In the genomic region with DNA sequence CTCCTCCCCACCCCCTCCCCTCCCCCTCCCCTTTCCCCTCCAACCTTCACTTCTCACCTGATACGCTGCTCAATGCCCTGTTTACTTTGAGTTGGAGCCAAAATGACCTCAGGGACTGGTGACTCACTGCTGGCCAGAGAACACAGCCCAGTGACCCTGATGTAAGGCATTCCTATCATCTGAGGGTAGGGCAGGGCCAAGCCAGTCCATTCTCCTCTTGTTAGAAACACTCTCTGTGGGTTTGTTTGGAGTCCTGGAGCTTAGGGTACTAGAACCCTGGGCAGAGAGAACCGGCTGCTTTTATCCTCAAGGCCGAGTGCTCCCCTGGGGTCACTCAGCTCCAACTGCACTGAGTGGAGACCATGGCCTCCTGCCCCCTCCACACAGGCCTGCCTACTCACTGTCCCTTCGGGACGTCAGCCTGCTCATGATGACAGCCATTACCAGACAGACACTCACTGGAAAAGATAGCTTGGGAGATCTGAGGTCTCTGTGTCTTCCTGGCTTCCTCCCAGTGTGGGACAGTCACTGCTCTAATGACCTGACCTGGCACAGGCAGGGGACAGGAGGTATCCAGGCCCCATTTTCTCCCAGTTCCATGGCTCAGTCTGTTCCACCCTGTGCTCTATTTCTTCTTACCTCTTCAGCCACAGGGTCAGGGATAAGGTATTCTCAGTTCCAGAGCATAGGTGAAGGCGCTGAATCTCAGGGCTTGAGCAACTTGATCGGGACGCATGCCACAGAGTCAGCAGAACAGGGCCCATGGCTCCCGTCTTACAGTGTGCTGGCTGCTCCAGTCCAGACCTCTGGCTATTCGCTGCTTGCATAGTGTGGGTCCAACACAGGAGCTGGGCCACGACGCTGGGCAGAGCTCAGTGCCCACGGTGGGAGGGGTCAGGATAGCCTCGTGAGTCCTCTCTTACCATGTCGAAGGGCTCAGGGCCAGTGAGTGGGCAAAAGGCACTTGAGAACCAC, we compare ENCODE assay signal across 9 mouse cellular contexts.
DNase-seq lines count a peak whose midpoint lies in the region; ATAC-seq lines count a peak whose summit lies in the region.
"Had no signal": no experiment of that assay in that cellular context is flagged by ENCODE, and none has a peak within 500 bp of the region (broad histone marks: within the 10 kb centered on the region; RNA-seq: fewer than 3 reads in every experiment).

No protein-coding gene starts in this region.

- H3K9me3 ChIP-seq in lung, embryonic 16.5 days (ENCODE audit: control insufficient read depth, low read length), result no peaks in the 10 kb centered on the region
- H3K9me3 ChIP-seq: midbrain, embryonic 12.5 days had no signal

- DNase-seq in ovary, postnatal 36 days (ENCODE audit: low spot score), result peak; percentile 29
- no peak for DNase-seq in ovary, postnatal 14 days (ENCODE audit: low spot score)
- peak; percentile 46 for DNase-seq in gonadal fat pad, adult 2 months (ENCODE audit: low read depth)
- DNase-seq in kidney, adult 9 months, result peak; percentile 63
- DNase-seq in left cerebral cortex, adult 18-20 months (ENCODE audit: low spot score in 2 of 2), result no peak
- no peak for DNase-seq in layer of hippocampus, adult 8-10 months (ENCODE audit: low spot score in 2 of 2)
- DNase-seq in left cerebral cortex, postnatal 25 days (ENCODE audit: low spot score in 2 of 2), result no peak

- intact Hi-C loops in left cerebral cortex, postnatal 25 days (cut with DNase I), result no loop called here

- no peak overlapping the region for H3K4me2 ChIP-seq in lung, embryonic 16.5 days (ENCODE audit: low read depth, low read length)
- H3K4me2 ChIP-seq: midbrain, embryonic 12.5 days had no signal

- H3K36me3 ChIP-seq in lung, embryonic 16.5 days (ENCODE audit: control insufficient read depth, insufficient read depth, low read length), result no peaks in the 10 kb centered on the region
- H3K36me3 ChIP-seq: midbrain, embryonic 12.5 days had no signal

- 50% methylated on average over 15 of the region's 15 CpGs for WGBS in lung, embryonic 16.5 days

- no peak overlapping the region for H3K4me3 ChIP-seq in lung, embryonic 16.5 days (ENCODE audit: low read length)
- H3K4me3 ChIP-seq: midbrain, embryonic 12.5 days had no signal

- no peak overlapping the region for H3K9ac ChIP-seq in lung, embryonic 16.5 days (ENCODE audit: low read length)

- no peaks in the 10 kb centered on the region for H3K27me3 ChIP-seq in lung, embryonic 16.5 days (ENCODE audit: control insufficient read depth, insufficient read depth, low read depth, low read length)

- ATAC-seq in lung, embryonic 16.5 days (ENCODE audit: low read depth), result peak; percentile 63

- peaks cover 22% of the 10 kb centered on the region for H3K4me1 ChIP-seq in lung, embryonic 16.5 days (replicated peaks; ENCODE audit: control insufficient read depth, insufficient read depth, low read length)

- H3K27ac ChIP-seq in lung, embryonic 16.5 days (ENCODE audit: low read length), result peak overlapping the region; percentile 29; the same call in 1 of the 2 replicates
- H3K27ac ChIP-seq: midbrain, embryonic 12.5 days had no signal

Comparison
In these comparisons a context has a peak if more than half of its experiments do, and no peak if none do; other contexts are left out.
1. DNase-seq: peak in ovary, postnatal 36 days (single experiment), gonadal fat pad, adult 2 months (single experiment) and kidney, adult 9 months (single experiment); none in ovary, postnatal 14 days (single experiment), left cerebral cortex, adult 18-20 months (0 of 2), layer of hippocampus, adult 8-10 months (0 of 2) and left cerebral cortex, postnatal 25 days (0 of 2).